Mouse (Mus musculus) megakaryocyte, embryonic 14.5 days (primary cell): ENCODE measurements at regions not wholly inside any gene's neighbourhood (a gene's known extent, or its start where the extent isn't known, plus 50 kb on each side); places are given as distances from the start of the nearest gene placed in this dataset.

Source experiments
- H3K27me3 ChIP-seq: replicated peaks from 2 replicates; pipeline ENCODE3; 2012; ENCODE audit warnings: inconsistent platforms
- H3K36me3 ChIP-seq: replicated peaks from 2 replicates; pipeline ENCODE3; 2012; ENCODE audit warnings: low read length, inconsistent platforms, mixed read lengths
- H3K4me1 ChIP-seq: 2 replicates; pipeline ENCODE4 v1.6.1; 2012; ENCODE audit warnings: inconsistent platforms
- H3K4me3 ChIP-seq: replicated peaks from 2 replicates; pipeline ENCODE3; 2012; ENCODE audit warnings: moderate library complexity, mild to moderate bottlenecking, inconsistent platforms
- H3K9me3 ChIP-seq: 2 replicates; pipeline ENCODE4 v1.6.1; 2012; ENCODE audit warnings: inconsistent platforms
- FLI1 ChIP-seq: IDR thresholded peaks from 2 replicates; pipeline ENCODE4 v1.6.1; 2012; ENCODE audit warnings: low read length, inconsistent platforms, mixed read lengths
- GATA1 ChIP-seq: IDR thresholded peaks from 3 replicates; pipeline ENCODE4 v1.6.1; 2012; ENCODE audit warnings: mixed read lengths, low read length, inconsistent platforms, borderline replicate concordance

DNA sequence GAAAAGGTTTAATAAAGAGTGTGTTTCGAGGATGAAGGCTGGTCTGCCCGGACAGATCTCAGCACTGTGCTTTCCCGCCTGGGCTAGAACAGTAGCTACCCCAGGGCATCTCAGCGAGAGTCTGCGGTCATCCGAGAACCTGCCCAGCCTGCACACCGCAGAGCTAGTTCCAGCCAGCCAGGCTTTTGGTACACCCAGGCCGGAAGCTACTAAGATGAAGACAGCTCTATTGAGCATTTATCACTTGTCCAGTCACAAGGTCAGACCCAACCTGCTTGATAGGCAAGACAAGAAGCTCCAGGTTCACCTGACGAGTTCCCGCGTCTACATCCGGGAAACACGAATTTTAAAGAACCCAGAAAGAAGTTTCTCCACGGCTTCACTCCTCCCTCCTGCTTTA, 72.8 kb upstream of the Cnot2 start:
- Histone ChIP-seq H3K4me3 (no peak overlapping the region), H3K4me1 (no peaks in the 10 kb centered on the region), H3K9me3 (peaks cover 30% of the 10 kb centered on the region), H3K27me3 (no peaks in the 10 kb centered on the region), H3K36me3 (no peaks in the 10 kb centered on the region)
- TF ChIP-seq GATA1 = no peak
- no peak for TF ChIP-seq FLI1

DNA sequence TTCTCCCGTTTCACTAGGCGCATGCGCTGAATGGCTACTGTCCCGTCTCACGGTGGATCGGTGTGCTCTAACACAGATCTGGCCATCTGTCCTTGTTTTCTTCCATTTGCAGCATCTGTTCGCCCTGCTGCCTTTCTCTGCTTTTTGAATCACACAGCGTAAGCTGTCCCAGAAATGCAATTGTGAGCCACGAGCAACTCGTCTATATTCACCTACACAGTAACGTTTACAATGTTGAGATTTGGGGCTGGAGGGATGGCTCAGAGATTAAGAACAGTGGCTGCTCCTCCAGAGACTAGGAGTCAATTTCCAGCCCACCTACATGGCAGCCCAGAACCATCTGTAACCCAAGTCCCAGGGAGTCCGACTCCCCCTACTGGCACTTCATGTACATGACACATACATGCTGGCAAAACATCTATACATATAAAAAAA, 72.2 kb upstream of the Cnot2 start:
- Histone ChIP-seq H3K9me3 (peaks cover 31% of the 10 kb centered on the region), H3K27me3 (no peaks in the 10 kb centered on the region), H3K4me3 (no peak overlapping the region), H3K4me1 (no peaks in the 10 kb centered on the region), H3K36me3 (no peaks in the 10 kb centered on the region)
- TF ChIP-seq GATA1 (no peak), FLI1 (no peak)

DNA sequence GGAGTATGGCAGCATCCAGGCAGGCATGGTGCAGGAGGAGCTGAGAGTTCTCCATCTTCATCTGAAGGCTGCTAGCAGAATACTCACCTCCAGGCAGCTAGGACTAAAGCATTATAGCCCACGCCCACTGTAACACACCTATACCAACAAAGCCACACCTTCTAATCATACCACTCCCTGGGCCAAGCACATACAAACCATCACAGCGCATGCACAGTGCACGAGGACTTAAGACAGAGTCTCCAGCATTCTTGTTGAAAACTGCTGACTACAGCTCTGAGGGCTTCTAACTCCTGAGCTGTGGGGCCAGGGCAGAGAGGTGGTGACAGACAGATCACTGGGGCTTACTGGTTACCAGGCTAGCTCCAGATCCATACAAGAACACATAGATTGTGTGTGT, 68.0 kb upstream of the Cnot2 start:
- Histone ChIP-seq H3K4me3 (no peak overlapping the region), H3K36me3 (no peaks in the 10 kb centered on the region), H3K9me3 (peaks cover 38% of the 10 kb centered on the region), H3K4me1 (no peaks in the 10 kb centered on the region), H3K27me3 (no peaks in the 10 kb centered on the region)
- TF ChIP-seq GATA1 = no peak
- no peak for TF ChIP-seq FLI1

DNA sequence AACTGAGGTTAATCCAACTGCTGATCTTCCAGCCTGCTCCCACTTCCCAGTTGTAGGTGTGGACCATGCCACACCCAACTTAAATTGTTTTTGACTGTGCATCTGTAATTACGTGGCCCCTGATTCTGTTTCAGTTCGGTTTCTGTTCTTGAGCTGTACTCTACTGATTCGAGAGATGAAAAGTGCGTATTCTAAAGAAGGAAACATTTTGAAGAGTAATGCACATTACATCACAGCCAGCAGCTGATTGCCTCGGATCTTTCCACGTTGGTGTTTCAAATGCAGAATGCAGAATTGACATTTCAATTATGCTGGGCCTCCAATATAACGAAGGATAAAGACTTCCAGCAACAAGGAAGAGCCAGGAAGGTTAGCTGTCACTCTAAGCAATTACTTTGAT, 64.7 kb upstream of the Cnot2 start:
- no peak for TF ChIP-seq FLI1
- TF ChIP-seq GATA1 = no peak
- H3K27me3 ChIP-seq = no peaks in the 10 kb centered on the region
- H3K36me3 ChIP-seq = no peaks in the 10 kb centered on the region
- H3K4me3 ChIP-seq = no peak overlapping the region
- H3K9me3 ChIP-seq = peaks cover 31% of the 10 kb centered on the region
- H3K4me1 ChIP-seq = no peaks in the 10 kb centered on the region

DNA sequence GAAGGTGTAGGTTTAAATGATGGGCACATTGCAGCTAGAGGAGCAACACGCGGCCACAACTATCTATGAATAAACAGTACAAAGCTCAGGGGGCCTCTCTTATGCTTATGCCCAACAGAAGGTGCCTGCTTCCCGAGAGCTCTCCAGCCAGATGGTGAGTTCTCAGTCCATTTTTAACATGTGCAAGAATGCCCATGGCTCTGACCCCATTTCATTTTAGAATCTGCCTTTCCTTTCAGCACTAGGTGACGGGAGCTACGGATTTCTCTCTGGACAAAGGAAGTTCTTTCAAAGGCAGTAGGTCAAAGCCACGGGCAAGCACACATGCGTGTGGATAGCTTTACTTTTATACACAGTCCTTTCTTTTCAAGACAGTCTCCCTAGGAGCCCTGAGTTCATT, 64.3 kb upstream of the Cnot2 start:
- Histone ChIP-seq H3K4me1 (no peaks in the 10 kb centered on the region), H3K27me3 (no peaks in the 10 kb centered on the region), H3K9me3 (peaks cover 30% of the 10 kb centered on the region), H3K4me3 (no peak overlapping the region), H3K36me3 (no peaks in the 10 kb centered on the region)
- TF ChIP-seq FLI1 (no peak), GATA1 (no peak)

DNA sequence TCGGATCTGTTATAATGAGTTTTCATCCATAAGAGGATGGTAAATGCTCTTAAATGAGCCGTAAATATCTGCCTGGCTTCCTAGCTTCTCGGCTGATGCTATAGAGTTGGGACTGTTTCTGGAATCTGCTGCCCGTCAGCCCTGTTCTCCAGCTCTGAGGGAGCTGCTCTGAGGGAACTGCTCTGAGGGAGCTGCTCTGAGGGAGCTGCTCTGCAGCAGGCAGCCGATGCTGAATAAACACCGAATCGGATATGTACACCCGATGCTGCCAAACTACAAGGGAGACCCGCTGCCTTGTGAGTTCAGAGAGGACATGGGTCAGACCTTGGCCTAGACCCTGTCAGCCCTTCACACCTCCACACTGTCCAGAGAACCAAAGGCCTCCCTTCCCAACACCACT, 63.8 kb upstream of the Cnot2 start:
- H3K36me3 ChIP-seq = no peaks in the 10 kb centered on the region
- H3K27me3 ChIP-seq = no peaks in the 10 kb centered on the region
- no peak overlapping the region for H3K4me3 ChIP-seq
- no peak for TF ChIP-seq FLI1
- no peak for TF ChIP-seq GATA1
- H3K9me3 ChIP-seq = peaks cover 28% of the 10 kb centered on the region
- no peaks in the 10 kb centered on the region for H3K4me1 ChIP-seq
